Mouse (Mus musculus): Measurements from ENCODE around the gene Mettl27. TPM values are rescaled to one million over a fixed set of nuclear protein-coding genes. Genes with fewer than 3 reads are reported as not detected.

Gene Mettl27
- total and polyA plus RNA-seq, 2 experiments from 2014 or later = 8.5 to 10.9 TPM

DNA sequence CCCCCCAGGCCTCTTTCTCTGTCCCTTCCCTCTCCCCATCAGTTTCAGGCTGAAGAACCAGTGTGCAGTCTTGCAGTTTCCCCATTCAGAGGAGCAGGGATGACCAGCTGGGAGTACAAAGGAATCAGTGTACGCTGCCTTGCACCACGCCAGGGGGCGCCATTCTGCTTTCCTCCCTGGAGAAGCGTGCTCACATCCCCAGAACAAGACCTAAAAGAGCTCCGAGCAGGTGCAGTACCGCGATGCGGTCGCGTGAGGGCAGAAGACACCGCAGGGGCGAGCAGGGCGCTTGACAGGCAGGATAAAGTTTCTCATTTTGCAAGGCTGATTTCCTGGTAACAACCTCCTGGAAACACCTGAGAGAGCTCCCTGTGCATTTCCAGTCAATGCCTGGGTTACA is 25.0 kb upstream of the Mettl27 start:
- ATAC-seq = peak; percentile 89
- Histone ChIP-seq H3K4me3 (ENCODE audit: low read length) (no peak overlapping the region), H3K4me2 (ENCODE audit: low read depth, low read length) (no peak overlapping the region), H3K36me3 (ENCODE audit: insufficient read depth, low read length) (no peaks in the 10 kb centered on the region), H3K9ac (replicated peaks; ENCODE audit: low read length) (no peak overlapping the region), H3K9me3 (ENCODE audit: low read length) (no peaks in the 10 kb centered on the region), H3K4me1 (ENCODE audit: insufficient read depth, low read length) (no peaks in the 10 kb centered on the region), H3K27me3 (ENCODE audit: insufficient read depth, low read length) (no peaks in the 10 kb centered on the region), H3K27ac (no peak overlapping the region)
- WGBS = under 1% methylated on average over 13 of the region's 13 CpGs
- peak; percentile 99 for TF ChIP-seq CTCF (IDR thresholded peaks at IDR 0.05; ENCODE audit: low read depth)
- DNase-seq (ENCODE audit: low spot score) = peak; percentile 95

DNA sequence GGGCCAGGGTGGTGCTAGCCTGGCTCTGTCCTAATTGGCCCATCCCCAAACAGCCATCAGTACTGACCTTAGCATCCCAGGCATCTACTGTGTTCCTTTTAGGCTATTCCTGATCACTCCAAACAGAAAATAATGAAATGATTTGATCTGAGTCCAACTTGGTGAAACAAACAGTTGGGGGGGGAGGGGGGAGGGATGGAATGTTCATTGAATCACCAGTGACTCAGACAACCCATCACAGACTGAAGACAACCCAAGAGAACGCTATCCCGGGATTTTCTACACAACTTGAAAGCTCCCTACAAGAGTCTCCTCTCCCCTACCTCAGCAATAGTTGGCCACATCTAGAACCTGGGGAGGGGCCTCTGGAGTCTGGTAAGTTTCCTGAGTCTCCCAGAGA is 20.3 kb upstream of the Mettl27 start:
- Histone ChIP-seq H3K9ac (replicated peaks; ENCODE audit: low read length) (no peak overlapping the region), H3K27me3 (ENCODE audit: insufficient read depth, low read length) (no peaks in the 10 kb centered on the region), H3K9me3 (ENCODE audit: low read length) (no peaks in the 10 kb centered on the region), H3K4me3 (ENCODE audit: low read length) (no peak overlapping the region), H3K36me3 (ENCODE audit: insufficient read depth, low read length) (no peaks in the 10 kb centered on the region), H3K4me1 (ENCODE audit: insufficient read depth, low read length) (no peaks in the 10 kb centered on the region), H3K27ac (no peak overlapping the region), H3K4me2 (ENCODE audit: low read depth, low read length) (no peak overlapping the region)
- WGBS = 87% methylated on average over 2 of the region's 2 CpGs
- ATAC-seq (no peak), DNase-seq (ENCODE audit: low spot score) (no peak)
- TF ChIP-seq CTCF (IDR thresholded peaks at IDR 0.05; ENCODE audit: low read depth) = no peak

DNA sequence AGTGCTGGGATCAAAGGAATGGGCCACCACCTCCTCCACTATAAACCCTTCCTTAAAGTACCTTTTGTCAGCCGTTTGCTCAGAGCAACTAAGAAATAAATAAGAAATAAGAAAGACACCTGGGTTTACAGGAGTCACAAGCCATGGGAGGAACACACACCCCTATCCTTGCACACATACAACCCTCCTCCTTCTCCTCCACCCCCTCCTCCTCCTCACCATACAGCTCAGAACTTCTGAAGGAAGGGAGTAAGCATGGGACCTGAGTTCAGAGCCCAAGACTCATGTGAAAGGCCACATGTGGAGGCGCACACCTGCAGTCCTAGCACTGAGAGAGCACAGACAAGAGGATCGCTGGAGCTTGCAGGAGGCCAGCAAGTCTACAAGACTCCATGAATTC is 18.8 kb upstream of the Mettl27 start:
- 77% methylated on average over 3 of the region's 3 CpGs for WGBS

DNA sequence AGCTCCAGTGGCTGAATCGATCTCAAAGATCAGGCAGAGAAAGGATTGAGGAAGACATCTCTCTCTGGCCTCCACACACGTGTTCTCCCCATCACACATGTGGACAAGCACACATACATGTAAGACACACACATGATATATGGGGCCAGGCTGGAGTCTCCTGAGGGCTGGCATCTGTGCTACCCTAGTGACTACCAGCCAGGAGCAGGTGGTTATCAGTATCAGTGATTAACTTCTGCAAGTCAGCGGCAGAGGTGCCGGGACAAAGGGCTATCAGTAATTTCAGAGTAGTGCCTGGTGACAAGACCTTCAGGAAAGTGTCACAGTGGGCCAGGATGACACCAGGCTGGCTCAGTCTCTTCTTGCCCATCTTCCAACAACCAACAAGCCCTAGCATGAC is 18.4 kb upstream of the Mettl27 start:
- Histone ChIP-seq H3K9me3 (ENCODE audit: low read length) (no peaks in the 10 kb centered on the region), H3K27ac (no peak overlapping the region), H3K4me1 (ENCODE audit: insufficient read depth, low read length) (no peaks in the 10 kb centered on the region), H3K27me3 (ENCODE audit: insufficient read depth, low read length) (no peaks in the 10 kb centered on the region), H3K9ac (replicated peaks; ENCODE audit: low read length) (no peak overlapping the region), H3K4me3 (ENCODE audit: low read length) (no peak overlapping the region), H3K4me2 (ENCODE audit: low read depth, low read length) (no peak overlapping the region), H3K36me3 (ENCODE audit: insufficient read depth, low read length) (no peaks in the 10 kb centered on the region)
- ATAC-seq = no peak
- DNase-seq (ENCODE audit: low spot score) = no peak
- TF ChIP-seq CTCF (IDR thresholded peaks at IDR 0.05; ENCODE audit: low read depth) = no peak
- WGBS = 84% methylated on average over 4 of the region's 4 CpGs

More for the DNA sequence above, 18.8 kb upstream of the Mettl27 start:
- Histone ChIP-seq H3K9ac (replicated peaks; ENCODE audit: low read length) (no peak overlapping the region), H3K27me3 (ENCODE audit: insufficient read depth, low read length) (no peaks in the 10 kb centered on the region), H3K4me1 (ENCODE audit: insufficient read depth, low read length) (no peaks in the 10 kb centered on the region), H3K4me3 (ENCODE audit: low read length) (no peak overlapping the region), H3K4me2 (ENCODE audit: low read depth, low read length) (no peak overlapping the region), H3K9me3 (ENCODE audit: low read length) (no peaks in the 10 kb centered on the region), H3K27ac (no peak overlapping the region), H3K36me3 (ENCODE audit: insufficient read depth, low read length) (no peaks in the 10 kb centered on the region)
- ATAC-seq = no peak
- DNase-seq (ENCODE audit: low spot score) = no peak
- TF ChIP-seq CTCF (IDR thresholded peaks at IDR 0.05; ENCODE audit: low read depth) = no peak

DNA sequence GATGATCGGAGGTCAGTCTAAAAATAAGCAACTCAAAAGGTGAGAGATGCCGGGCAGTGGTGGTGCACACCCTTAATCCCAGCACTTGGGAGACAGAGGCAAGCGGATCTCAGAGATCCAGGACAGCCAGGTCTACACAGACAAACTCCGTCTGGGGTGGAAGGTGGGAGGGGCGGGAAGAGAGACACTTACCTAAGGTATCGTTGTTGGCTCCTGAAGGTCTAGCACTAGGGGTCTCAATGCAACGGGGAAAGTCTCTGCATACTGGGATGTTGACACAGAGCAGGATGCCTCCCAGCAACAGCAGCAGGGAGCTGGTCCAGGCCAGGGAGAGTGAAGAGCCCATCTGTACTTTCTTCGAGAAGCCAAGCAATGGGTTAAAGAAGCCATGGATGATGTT is 17.7 kb upstream of the Mettl27 start:
- Histone ChIP-seq H3K4me1 (ENCODE audit: insufficient read depth, low read length) (no peaks in the 10 kb centered on the region), H3K4me3 (ENCODE audit: low read length) (no peak overlapping the region), H3K4me2 (ENCODE audit: low read depth, low read length) (no peak overlapping the region), H3K9me3 (ENCODE audit: low read length) (no peaks in the 10 kb centered on the region), H3K36me3 (ENCODE audit: insufficient read depth, low read length) (no peaks in the 10 kb centered on the region), H3K27me3 (ENCODE audit: insufficient read depth, low read length) (no peaks in the 10 kb centered on the region), H3K9ac (replicated peaks; ENCODE audit: low read length) (no peak overlapping the region), H3K27ac (no peak overlapping the region)
- TF ChIP-seq CTCF (IDR thresholded peaks at IDR 0.05; ENCODE audit: low read depth) = no peak
- 88% methylated on average over 8 of the region's 8 CpGs for WGBS
- no peak for DNase-seq (ENCODE audit: low spot score)
- no peak for ATAC-seq

DNA sequence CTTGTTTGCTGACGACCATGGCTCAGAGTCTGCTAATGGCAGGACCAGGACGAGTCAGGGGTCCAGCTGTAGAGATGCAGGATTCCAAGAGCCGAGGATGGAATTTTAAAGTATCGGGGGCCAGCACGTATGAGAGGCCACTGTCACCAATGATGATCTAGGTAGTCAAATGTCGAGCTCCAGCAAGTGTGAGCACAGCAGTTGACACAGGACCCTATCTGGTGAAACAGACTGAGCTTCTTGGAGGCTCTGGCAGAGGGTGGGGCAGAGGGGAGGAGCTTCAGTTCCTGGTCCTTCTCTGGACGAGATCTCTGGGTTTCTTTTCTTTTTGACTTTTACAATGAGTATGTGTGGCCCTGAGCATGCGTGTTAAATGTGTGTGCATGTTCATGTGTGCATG is 16.9 kb upstream of the Mettl27 start, which contains the start of gene Cldn13:
Cldn13 (minus strand) TSS at position 216 of the 400 bp plus-strand sequence.
- H3K9ac ChIP-seq (replicated peaks; ENCODE audit: low read length) = no peak within 1 kb of the TSS
- no peaks in the 10 kb centered on the region for H3K36me3 ChIP-seq (ENCODE audit: insufficient read depth, low read length)
- no peak within 1 kb of the TSS for H3K4me3 ChIP-seq (ENCODE audit: low read length)
- no peaks in the 10 kb centered on the region for H3K27me3 ChIP-seq (ENCODE audit: insufficient read depth, low read length)
- no peak within 1 kb of the TSS for H3K4me2 ChIP-seq (ENCODE audit: low read depth, low read length)
- 85% methylated on average over 8 of the region's 8 CpGs for WGBS
- no peaks in the 10 kb centered on the region for H3K4me1 ChIP-seq (ENCODE audit: insufficient read depth, low read length)
- ATAC-seq (no peak), DNase-seq (ENCODE audit: low spot score) (no peak)
- no peaks in the 10 kb centered on the region for H3K9me3 ChIP-seq (ENCODE audit: low read length)
- TF ChIP-seq CTCF (IDR thresholded peaks at IDR 0.05; ENCODE audit: low read depth) = no peak
- H3K27ac ChIP-seq = no peak within 1 kb of the TSS

DNA sequence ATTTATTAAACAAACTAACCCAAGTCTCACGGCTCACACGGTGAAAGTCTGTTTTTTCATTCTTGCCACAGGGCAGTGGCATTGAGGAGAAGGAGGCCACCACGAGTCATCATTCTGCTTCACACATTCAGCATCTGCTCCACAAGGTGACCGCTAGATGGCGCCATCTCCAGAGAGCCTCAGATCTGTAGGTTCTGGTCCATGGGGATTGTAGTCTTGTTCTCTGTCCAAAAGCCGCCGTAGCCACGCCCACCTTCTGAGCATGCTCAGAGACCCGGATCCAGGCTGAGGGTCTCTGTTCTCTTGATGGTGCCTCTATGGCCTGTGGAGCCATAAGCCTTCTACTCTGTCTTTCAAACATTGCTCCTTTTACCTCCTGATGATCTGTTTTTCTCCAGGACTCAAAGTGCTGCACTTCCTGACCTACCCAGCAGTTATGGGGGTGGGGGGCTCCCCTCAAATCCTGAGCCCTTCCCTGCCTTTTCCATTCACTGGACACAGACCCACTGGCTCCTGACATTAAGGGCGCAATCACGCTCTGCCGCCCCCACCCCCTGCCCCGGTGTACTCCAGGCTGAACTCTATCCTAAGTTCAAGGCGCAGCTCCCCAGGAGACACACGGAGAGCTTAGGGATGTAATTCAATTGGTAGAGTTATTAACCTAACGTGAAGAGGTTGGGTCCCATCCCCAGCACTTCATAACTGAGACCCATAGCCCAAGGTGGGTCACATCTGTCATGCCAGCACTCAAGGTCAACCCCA is 13.9 kb upstream of the Mettl27 start:
- no peak overlapping the region for H3K4me2 ChIP-seq (ENCODE audit: low read depth, low read length)
- peak; percentile 73 for DNase-seq (ENCODE audit: low spot score)
- WGBS = 48% methylated on average over 16 of the region's 16 CpGs
- H3K4me3 ChIP-seq (ENCODE audit: low read length) = no peak overlapping the region
- peak; percentile 47; the same call in 1 of the 2 replicates for ATAC-seq
- H3K36me3 ChIP-seq (ENCODE audit: insufficient read depth, low read length) = no peaks in the 10 kb centered on the region
- H3K27ac ChIP-seq = no peak overlapping the region
- TF ChIP-seq CTCF (IDR thresholded peaks at IDR 0.05; ENCODE audit: low read depth) = peak; percentile 73
- H3K9ac ChIP-seq (replicated peaks; ENCODE audit: low read length) = no peak overlapping the region
- H3K4me1 ChIP-seq (ENCODE audit: insufficient read depth, low read length) = no peaks in the 10 kb centered on the region
- no peaks in the 10 kb centered on the region for H3K9me3 ChIP-seq (ENCODE audit: low read length)
- H3K27me3 ChIP-seq (ENCODE audit: insufficient read depth, low read length) = no peaks in the 10 kb centered on the region

All from hindbrain, postnatal 0 days (tissue).